Mouse (Mus musculus): ENCODE measurements around the gene Zfp92. TPM values are rescaled to one million over a fixed set of nuclear protein-coding genes. Genes with fewer than 3 reads are reported as not detected.

Gene Zfp92
- polyA plus RNA-seq, 1 experiment: not detected

GRCm38 (mm10) chrX:73412767-73413166, 1.9 kb downstream of the Zfp92 start:
- H3K4me3 ChIP-seq: no peak overlapping the region
- H3ac ChIP-seq (ENCODE audit: control insufficient read depth, insufficient read length): no peak overlapping the region
- no peaks in the 10 kb centered on the region for H3K79me2 ChIP-seq (ENCODE audit: control insufficient read depth, insufficient read depth)
- no peaks in the 10 kb centered on the region for H3K36me3 ChIP-seq (ENCODE audit: control insufficient read depth, insufficient read depth)
- no peak overlapping the region for H3K4me2 ChIP-seq (ENCODE audit: low read depth)
- peaks cover 5% of the 10 kb centered on the region for H3K27me3 ChIP-seq (ENCODE audit: control insufficient read depth, insufficient read depth, insufficient read length)
- no peak for TF ChIP-seq POLR2AphosphoS2 (IDR thresholded peaks at IDR 0.05; ENCODE audit: insufficient read length, low read depth)
- TF ChIP-seq CEBPB (IDR thresholded peaks at IDR 0.05; ENCODE audit: insufficient read depth, poor library complexity, severe bottlenecking): no peak
- no peak for TF ChIP-seq SRF (IDR thresholded peaks at IDR 0.05; ENCODE audit: control insufficient read depth, insufficient read length, low read depth)
- TF ChIP-seq REST (IDR thresholded peaks at IDR 0.05; ENCODE audit: insufficient read depth, insufficient read length): no peak
- TF ChIP-seq USF1 (IDR thresholded peaks at IDR 0.05; ENCODE audit: low read depth): no peak
- TF ChIP-seq POLR2A (IDR thresholded peaks at IDR 0.05; ENCODE audit: insufficient read length, low read depth): no peak
- no peak for TF ChIP-seq TCF3 (IDR thresholded peaks at IDR 0.05; ENCODE audit: insufficient read length, low read depth)
- TF ChIP-seq MAX (IDR thresholded peaks at IDR 0.05; ENCODE audit: low read depth): no peak
- TF ChIP-seq TCF12 (IDR thresholded peaks at IDR 0.05; ENCODE audit: insufficient read depth, poor library complexity, severe bottlenecking): no peak
- TF ChIP-seq MYOG (IDR thresholded peaks at IDR 0.05; ENCODE audit: control insufficient read depth in 1 of 3, insufficient read depth in 1 of 3, insufficient read length in 2 of 3, low read depth in 2 of 3): no peak
- no peak for TF ChIP-seq MYOD1 (IDR thresholded peaks at IDR 0.05; ENCODE audit: control insufficient read depth in 1 of 3, insufficient read length in 2 of 3, low read depth in 2 of 3)
- no peak for TF ChIP-seq E2F4 (IDR thresholded peaks at IDR 0.05; ENCODE audit: insufficient read depth)

DNA sequence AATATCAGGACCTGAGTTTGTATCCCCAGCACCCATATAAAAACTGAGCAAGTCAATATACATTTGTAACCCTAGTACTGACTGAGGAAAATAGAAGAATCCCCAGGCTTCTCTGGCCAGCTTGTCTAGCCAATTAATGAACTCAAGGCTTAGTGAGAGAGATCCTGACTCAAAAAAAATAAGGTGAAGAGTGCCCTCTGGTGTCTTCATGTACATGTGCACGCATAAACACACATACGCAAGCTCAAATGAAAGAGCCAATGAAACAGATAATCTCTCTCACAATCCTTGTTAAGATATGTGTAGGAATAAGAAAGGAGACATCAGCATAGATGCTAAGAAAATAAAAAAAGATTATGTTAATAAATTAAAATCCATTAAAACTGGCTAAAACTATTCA, 19.1 kb downstream of the Zfp92 start:
- Histone ChIP-seq H3K27me3 (ENCODE audit: control insufficient read depth, insufficient read depth, insufficient read length) (no peaks in the 10 kb centered on the region), H3K4me3 (no peak overlapping the region), H3ac (ENCODE audit: control insufficient read depth, insufficient read length) (no peak overlapping the region), H3K4me2 (ENCODE audit: low read depth) (no peak overlapping the region), H3K79me2 (ENCODE audit: control insufficient read depth, insufficient read depth) (no peaks in the 10 kb centered on the region), H3K36me3 (ENCODE audit: control insufficient read depth, insufficient read depth) (no peaks in the 10 kb centered on the region)
- TF ChIP-seq USF1 (IDR thresholded peaks at IDR 0.05; ENCODE audit: low read depth) (no peak), E2F4 (IDR thresholded peaks at IDR 0.05; ENCODE audit: insufficient read depth) (no peak), POLR2A (IDR thresholded peaks at IDR 0.05; ENCODE audit: insufficient read length, low read depth) (no peak), SRF (IDR thresholded peaks at IDR 0.05; ENCODE audit: control insufficient read depth, insufficient read length, low read depth) (no peak), TCF12 (IDR thresholded peaks at IDR 0.05; ENCODE audit: insufficient read depth, poor library complexity, severe bottlenecking) (no peak), REST (IDR thresholded peaks at IDR 0.05; ENCODE audit: insufficient read depth, insufficient read length) (no peak), MAX (IDR thresholded peaks at IDR 0.05; ENCODE audit: low read depth) (no peak), MYOD1 (IDR thresholded peaks at IDR 0.05; ENCODE audit: control insufficient read depth in 1 of 3, insufficient read length in 2 of 3, low read depth in 2 of 3) (no peak)

- Histone ChIP-seq H3K36me3 (ENCODE audit: control insufficient read depth, insufficient read depth) (no peaks in the 10 kb centered on the region), H3K79me2 (ENCODE audit: control insufficient read depth, insufficient read depth) (no peaks in the 10 kb centered on the region), H3ac (ENCODE audit: control insufficient read depth, insufficient read length) (no peak overlapping the region), H3K27me3 (ENCODE audit: control insufficient read depth, insufficient read depth, insufficient read length) (no peaks in the 10 kb centered on the region), H3K4me3 (no peak overlapping the region), H3K4me2 (ENCODE audit: low read depth) (no peak overlapping the region)
- TF ChIP-seq MYOD1 (IDR thresholded peaks at IDR 0.05; ENCODE audit: control insufficient read depth in 1 of 3, insufficient read length in 2 of 3, low read depth in 2 of 3) (no peak), SRF (IDR thresholded peaks at IDR 0.05; ENCODE audit: control insufficient read depth, insufficient read length, low read depth) (no peak), E2F4 (IDR thresholded peaks at IDR 0.05; ENCODE audit: insufficient read depth) (no peak), TCF12 (IDR thresholded peaks at IDR 0.05; ENCODE audit: insufficient read depth, poor library complexity, severe bottlenecking) (no peak), MAX (IDR thresholded peaks at IDR 0.05; ENCODE audit: low read depth) (no peak), REST (IDR thresholded peaks at IDR 0.05; ENCODE audit: insufficient read depth, insufficient read length) (no peak), MYOG (IDR thresholded peaks at IDR 0.05; ENCODE audit: control insufficient read depth in 1 of 3, insufficient read depth in 1 of 3, insufficient read length in 2 of 3, low read depth in 2 of 3) (no peak), CEBPB (IDR thresholded peaks at IDR 0.05; ENCODE audit: insufficient read depth, poor library complexity, severe bottlenecking) (no peak), POLR2AphosphoS2 (IDR thresholded peaks at IDR 0.05; ENCODE audit: insufficient read length, low read depth) (no peak), USF1 (IDR thresholded peaks at IDR 0.05; ENCODE audit: low read depth) (no peak), TCF3 (IDR thresholded peaks at IDR 0.05; ENCODE audit: insufficient read length, low read depth) (no peak), POLR2A (IDR thresholded peaks at IDR 0.05; ENCODE audit: insufficient read length, low read depth) (no peak)
These were observed 22.0 kb downstream of the Zfp92 start for GRCm38 (mm10) chrX:73432850-73433249.

- no peak for TF ChIP-seq MYOD1 (IDR thresholded peaks at IDR 0.05; ENCODE audit: control insufficient read depth in 1 of 3, insufficient read length in 2 of 3, low read depth in 2 of 3)
- TF ChIP-seq E2F4 (IDR thresholded peaks at IDR 0.05; ENCODE audit: insufficient read depth): no peak
- TF ChIP-seq POLR2A (IDR thresholded peaks at IDR 0.05; ENCODE audit: insufficient read length, low read depth): no peak
- no peak for TF ChIP-seq POLR2AphosphoS2 (IDR thresholded peaks at IDR 0.05; ENCODE audit: insufficient read length, low read depth)
- TF ChIP-seq MYOG (IDR thresholded peaks at IDR 0.05; ENCODE audit: control insufficient read depth in 1 of 3, insufficient read depth in 1 of 3, insufficient read length in 2 of 3, low read depth in 2 of 3): no peak
- TF ChIP-seq MAX (IDR thresholded peaks at IDR 0.05; ENCODE audit: low read depth): no peak
- no peak for TF ChIP-seq CEBPB (IDR thresholded peaks at IDR 0.05; ENCODE audit: insufficient read depth, poor library complexity, severe bottlenecking)
- TF ChIP-seq SRF (IDR thresholded peaks at IDR 0.05; ENCODE audit: control insufficient read depth, insufficient read length, low read depth): no peak
- TF ChIP-seq REST (IDR thresholded peaks at IDR 0.05; ENCODE audit: insufficient read depth, insufficient read length): no peak
- no peaks in the 10 kb centered on the region for H3K36me3 ChIP-seq (ENCODE audit: control insufficient read depth, insufficient read depth)
- H3K27me3 ChIP-seq (ENCODE audit: control insufficient read depth, insufficient read depth, insufficient read length): no peaks in the 10 kb centered on the region
- no peak within 1 kb of the TSS for H3K4me2 ChIP-seq (ENCODE audit: low read depth)
- no peaks in the 10 kb centered on the region for H3K79me2 ChIP-seq (ENCODE audit: control insufficient read depth, insufficient read depth)
- H3K4me3 ChIP-seq: no peak within 1 kb of the TSS
- H3ac ChIP-seq (ENCODE audit: control insufficient read depth, insufficient read length): no peak within 1 kb of the TSS
These were observed 24.4 kb downstream of the Zfp92 start, which contains the start of gene Trex2 for GRCm38 (mm10) chrX:73435252-73435651. TSS of gene Trex2 (minus strand) at chrX:73435344.

GRCm38 (mm10) chrX:73441428-73441827, 30.5 kb downstream of the Zfp92 start:
- Histone ChIP-seq H3K79me2 (ENCODE audit: control insufficient read depth, insufficient read depth) (no peaks in the 10 kb centered on the region), H3K4me3 (no peak overlapping the region), H3K27me3 (ENCODE audit: control insufficient read depth, insufficient read depth, insufficient read length) (no peaks in the 10 kb centered on the region), H3ac (ENCODE audit: control insufficient read depth, insufficient read length) (no peak overlapping the region), H3K36me3 (ENCODE audit: control insufficient read depth, insufficient read depth) (peaks cover 4% of the 10 kb centered on the region), H3K4me2 (ENCODE audit: low read depth) (peak overlapping the region; percentile 60)
- peak in 1 of 3 experiments; percentile 2 for TF ChIP-seq MYOD1 (IDR thresholded peaks at IDR 0.05; ENCODE audit: control insufficient read depth in 1 of 3, insufficient read length in 2 of 3, low read depth in 2 of 3)
- no peak for TF ChIP-seq USF1 (IDR thresholded peaks at IDR 0.05; ENCODE audit: low read depth)
- peak in 2 of 3 experiments; percentile 2 to 36 for TF ChIP-seq MYOG (IDR thresholded peaks at IDR 0.05; ENCODE audit: control insufficient read depth in 1 of 3, insufficient read depth in 1 of 3, insufficient read length in 2 of 3, low read depth in 2 of 3)
- TF ChIP-seq REST (IDR thresholded peaks at IDR 0.05; ENCODE audit: insufficient read depth, insufficient read length): no peak

Measured in myocyte (in vitro differentiated cells).